Mouse (Mus musculus) ES-Bruce4 (cell line): ENCODE results near the gene Dab1.

Source experiments
- CTCF ChIP-seq: IDR thresholded peaks from one replicate; pipeline ENCODE4 v1.8.1; 2011; ENCODE audit warnings: low read depth, low read length
- EP300 ChIP-seq: IDR thresholded peaks from 2 replicates; pipeline ENCODE4 v1.6.1; 2011; ENCODE audit warnings: low read depth, low read length; ENCODE audit not compliant: insufficient read depth
- POLR2A ChIP-seq: IDR thresholded peaks from one replicate; pipeline ENCODE4 v1.8.1; 2011; ENCODE audit warnings: low read length; ENCODE audit not compliant: insufficient read depth

DNA sequence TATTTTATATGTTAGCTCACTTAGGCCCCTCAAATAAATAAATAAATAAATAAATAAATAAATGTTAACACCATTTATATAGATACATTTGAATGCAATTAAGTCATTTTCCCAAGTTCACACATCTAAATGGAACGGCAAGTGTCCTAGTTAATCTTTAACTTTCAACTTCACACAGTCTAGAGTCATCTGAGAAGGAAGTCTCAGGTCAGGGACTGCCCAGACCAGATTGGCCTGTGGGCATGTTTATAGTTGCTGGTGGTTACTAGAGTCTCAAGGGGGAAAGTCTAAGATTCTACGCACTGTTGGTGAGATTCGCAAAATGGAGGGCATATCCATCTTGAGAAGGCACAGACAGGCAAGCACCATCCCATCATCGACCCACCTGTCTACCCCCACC lies 96.4 kb downstream of the Dab1 start:
- TF ChIP-seq CTCF, result no peak
- TF ChIP-seq POLR2A, result no peak
- TF ChIP-seq EP300, result no peak
